Mouse (Mus musculus) spleen, postnatal 36 days (tissue): ENCODE data around the gene Dut.
A peak's percentile ranks its signal among the peaks of the same experiment; 100 is the strongest.
"Not testable (repeated sequence)": the region's sequence is repeated elsewhere in the genome, so short reads cannot be mapped to it uniquely, and the experiment has no call there.

Source experiments
- DNase-seq, 2 experiments: peaks; one replicate each; pipeline ENCODE4 v3.0.0; 2022; ENCODE audit warnings: low spot score in 2 of 2, mixed read lengths in 1 of 2

Dut gene

DNA sequence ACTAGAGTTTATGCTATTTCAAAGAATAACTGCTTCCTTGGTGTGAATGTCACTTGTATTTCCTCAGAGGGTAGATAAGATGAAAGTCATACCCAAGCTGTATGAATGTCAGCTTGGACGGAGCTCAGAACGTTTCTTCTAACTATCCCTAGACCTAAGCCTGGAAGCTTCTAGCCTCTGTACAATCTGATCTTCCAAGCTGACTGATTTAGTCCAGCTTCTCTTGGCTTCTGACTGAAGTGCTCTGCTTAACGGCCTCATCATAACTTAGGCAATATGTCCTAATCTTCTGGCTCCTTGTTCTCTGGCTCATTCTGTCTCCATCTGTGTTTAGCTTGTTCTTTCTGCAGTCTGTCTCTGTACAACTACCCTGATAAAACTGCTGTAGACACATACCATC is 7.6 kb downstream of the Dut start:
- DNase-seq = no peak

DNA sequence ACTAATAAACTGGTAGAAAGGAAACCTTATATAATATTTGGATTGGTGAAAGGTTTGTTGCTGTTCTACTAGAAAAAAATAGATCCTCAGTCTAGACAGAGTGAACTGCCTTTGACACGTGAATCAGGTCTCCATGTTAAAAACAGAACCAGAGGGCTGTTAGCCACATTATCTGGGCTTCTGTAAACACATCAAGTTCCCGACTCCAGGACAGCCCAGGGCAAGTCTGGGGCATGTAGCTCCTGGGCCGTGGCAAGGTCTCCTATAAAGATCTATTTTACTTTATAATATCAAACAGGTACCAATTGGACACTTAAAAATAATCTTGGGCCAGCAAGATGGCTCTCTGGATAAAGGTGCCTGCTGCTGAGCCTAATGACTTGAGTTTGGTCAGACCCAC is 8.9 kb downstream of the Dut start:
- DNase-seq = no peak

DNA sequence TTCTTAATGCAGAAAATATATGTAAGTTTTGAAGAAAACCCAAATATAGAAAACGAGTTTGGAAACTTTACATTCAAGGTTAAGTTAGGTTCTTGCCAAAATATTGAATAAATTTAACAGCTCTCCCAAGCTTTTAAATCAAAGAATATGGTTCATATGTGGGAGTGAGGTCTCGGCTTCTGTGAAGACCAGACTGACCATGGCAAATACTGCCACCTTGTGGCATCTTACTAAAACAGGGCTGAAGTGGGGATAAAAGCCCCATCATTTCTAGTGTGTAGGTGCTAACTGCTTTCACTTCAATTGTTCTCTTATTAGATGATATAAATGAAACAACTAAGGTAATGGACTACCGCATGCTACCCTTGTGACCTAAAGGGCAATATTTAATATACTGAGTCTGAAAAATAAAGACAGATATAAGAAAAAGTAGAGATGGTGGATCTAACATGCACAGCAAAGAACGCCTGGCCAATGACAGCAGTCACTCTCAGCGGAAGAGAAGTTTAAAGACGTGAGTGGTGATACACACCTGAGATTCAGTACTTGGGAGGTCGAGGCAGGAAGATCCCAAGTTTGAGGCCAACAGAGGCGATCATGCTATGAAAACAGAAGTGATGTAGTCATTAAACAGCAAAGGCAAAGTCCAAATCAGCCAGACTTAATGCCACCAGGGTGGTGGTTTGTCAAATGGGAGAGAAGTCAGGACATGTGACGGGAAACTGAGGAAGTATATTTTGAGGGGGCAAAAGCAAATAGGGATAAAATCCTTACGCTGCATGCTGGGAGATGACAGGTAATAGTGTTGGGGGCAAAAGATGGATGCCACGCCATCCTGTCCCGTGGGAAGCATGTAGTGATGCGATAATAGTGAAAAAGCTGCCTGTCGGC is 12.5 kb downstream of the Dut start:
- peak in 1 of 2 experiments; percentile 38 for DNase-seq

DNA sequence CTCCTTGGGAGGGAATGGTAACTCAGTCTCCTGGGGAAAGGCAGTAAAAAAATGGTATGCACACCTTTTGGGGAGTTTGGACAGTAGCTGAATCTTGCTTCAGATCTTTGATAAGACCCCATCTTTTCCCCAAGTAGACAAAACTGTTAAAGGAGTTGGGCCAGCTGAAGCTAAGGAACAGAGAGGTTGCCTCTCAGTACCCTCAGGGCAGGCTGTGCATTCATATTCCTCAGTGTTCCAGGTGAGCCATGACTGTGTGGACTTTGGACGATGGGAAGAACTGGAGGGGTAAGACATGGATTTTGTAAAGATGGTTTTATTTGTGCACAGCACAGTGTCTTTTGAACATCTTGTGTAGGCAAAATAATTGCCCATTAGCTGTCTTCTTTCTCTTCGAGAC is 13.3 kb downstream of the Dut start:
- DNase-seq = no peak

DNA sequence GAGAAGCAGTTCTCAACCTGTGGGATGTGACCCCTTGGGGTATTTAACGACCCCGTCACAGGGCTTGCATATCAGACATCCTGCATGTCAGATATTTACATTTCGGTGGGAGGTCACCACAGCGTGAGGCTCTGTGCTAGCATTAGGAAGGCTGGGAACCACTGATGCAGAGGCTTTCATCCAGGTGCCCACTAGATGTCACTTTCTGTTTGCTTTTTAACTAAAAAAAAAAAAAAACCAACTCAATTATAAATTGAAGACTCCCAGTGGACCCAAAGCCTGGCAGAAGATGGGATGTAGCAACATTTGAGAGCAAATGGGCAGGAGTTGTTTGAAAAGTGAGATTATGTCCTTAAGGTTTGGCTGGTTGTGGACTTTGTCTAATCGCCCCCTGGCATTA is 16.1 kb downstream of the Dut start:
- no peak for DNase-seq

DNA sequence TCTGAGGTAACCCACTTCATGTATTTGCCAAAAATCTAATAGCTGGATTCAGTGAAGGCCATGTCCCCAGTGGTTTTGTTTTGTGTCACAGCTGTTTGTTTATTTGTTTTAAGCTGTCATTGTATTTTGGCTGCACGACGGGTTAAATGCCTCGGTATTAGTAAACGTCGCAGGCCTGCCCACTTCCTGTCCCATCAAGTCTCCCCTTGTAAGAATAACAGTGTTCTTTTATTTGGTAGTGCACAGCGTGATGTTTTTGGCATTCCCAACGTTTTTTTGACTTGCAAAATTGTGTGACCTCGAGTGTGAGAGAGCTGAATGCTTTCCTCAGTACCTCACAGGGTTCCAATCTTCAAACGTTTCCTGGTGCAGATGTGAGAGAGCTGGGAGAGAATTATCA is 16.8 kb downstream of the Dut start:
- no peak for DNase-seq

DNA sequence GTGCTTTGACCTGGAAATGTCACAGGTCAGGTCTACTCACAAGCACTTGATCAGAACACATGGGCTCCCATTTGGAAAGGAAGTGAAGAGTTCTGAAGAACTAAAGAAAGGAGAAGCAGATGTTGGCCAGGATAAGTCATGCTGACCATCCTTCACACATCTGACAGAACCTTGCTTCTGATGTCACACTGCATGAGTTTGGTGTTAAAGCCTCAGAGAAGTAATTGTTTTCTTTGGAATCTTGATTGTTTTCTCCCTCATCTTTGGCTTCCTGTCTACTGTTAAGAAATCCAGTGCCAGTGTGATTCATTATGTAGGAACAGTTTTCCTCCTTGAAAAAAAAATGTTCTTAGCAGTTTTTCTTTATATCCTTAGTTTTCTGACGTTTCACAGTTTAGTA is 21.9 kb downstream of the Dut start:
- no peak for DNase-seq

DNA sequence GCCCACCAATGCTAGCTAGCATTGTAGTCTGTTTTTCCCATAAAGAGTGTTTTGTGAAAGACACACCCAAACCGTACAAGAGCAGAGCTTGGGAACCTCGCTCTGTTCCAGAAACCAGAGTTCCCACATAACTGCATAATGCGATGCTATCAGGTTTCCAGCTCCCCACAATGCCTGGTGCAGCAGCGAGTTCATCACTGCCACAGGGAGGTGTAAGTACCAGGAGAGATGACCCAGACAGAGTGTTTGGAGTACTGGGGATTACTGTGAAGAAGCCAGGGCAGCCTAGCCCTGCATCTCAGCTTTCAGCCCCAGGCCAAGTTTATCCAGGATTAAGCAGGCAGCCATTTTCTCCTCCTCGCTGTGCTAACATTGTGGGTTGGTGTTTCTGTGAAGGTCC is 28.6 kb downstream of the Dut start:
- no peak for DNase-seq

DNA sequence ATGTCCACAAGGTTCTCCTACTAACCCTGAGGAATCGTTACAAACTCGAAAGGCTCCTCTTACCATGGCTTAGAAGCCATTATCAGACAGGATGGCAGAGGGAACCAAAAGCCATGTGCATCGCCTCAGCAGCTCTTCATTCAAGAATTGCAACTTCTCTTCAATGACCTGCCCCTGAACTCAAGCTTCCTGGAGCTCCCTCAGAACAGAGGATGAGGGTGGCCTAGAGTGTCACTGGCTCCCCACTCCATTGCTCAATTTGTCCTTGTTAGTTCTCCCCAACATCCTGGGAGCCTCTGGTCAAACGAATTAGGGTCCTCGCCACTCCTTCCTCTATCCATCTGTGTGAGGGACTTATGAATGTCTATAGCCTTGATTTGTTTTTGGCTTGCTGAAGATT is 29.7 kb downstream of the Dut start:
- no peak for DNase-seq

DNA sequence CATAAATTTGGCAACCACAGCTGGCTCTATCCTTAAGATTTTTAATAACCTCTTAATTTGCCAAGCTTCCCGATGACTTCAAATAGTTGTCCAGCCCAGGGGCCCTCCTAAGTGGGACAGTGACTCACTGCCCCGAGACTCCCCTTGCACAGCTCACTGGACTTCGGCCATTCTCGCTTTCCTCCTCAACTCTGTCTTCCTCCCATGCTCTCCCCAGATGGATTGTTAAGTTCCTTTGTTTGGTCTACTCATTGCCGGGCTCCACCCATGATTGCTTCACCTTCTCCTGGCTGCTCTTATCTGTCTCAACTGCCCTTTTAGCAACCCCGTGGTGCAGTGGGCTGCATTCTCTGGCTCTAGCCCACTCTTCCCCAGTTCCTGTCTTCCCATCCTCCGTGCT is 31.5 kb downstream of the Dut start:
- no peak for DNase-seq

DNA sequence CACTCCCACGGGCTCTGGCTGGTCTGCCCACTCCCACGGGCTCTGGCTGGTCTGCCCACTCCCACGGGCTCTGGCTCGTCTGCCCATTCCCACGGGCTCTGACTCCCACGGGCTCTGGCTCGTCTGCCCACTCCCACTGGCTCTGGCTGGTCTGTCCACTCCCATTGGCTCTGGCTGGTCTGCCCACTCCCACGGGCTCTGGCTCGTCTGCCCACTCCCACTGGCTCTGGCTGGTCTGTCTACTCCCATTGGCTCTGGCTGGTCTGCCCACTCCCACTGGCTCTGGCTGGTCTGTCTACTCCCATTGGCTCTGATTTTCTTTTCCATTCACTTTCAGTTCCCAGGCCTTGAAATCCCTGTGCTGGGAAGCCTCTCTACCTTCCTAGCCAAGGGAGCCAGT is 33.0 kb downstream of the Dut start:
- DNase-seq = not testable (repeated sequence)

DNA sequence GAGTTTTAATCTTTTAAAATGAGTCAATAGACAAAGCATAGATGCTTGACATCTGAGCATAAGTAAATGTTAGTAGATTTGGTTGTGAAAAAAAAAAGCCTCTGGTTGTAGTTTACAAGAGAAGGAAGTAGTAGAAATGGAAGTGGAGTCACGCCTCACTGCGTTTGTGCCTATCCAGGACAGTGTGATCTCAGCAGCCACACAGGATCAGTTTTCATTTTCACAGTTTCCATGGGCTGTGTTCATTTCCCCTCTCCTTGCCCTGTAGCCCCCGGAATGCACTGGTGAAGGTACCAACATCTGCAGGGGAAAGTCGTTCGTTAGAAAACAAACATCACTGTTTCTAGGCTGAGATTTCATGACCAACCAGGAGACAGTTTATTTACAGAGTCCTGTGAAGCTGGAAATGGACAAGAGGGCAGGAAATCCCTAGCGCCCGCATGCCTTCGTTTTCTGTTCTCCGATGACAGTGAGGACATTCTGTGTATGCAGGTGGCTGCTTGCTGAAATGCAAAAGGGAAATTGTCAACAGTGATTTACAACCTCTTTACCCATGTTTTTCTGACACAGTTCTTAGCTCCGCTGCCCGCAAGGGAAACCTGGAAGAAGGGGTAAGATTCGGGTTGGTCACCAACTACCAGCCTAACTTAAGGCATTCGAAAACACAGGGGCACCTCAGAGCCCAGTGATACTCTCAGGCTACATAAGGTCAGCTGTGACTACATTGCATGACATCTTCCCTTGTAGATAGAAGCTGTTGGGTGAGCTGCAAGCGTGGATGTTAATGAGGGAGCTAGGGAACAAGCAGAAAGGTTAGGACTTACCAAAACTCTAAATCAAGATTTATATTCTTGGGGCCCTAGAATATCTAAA is 35.6 kb downstream of the Dut start:
- DNase-seq = peak in 1 of 2 experiments; percentile 5

DNA sequence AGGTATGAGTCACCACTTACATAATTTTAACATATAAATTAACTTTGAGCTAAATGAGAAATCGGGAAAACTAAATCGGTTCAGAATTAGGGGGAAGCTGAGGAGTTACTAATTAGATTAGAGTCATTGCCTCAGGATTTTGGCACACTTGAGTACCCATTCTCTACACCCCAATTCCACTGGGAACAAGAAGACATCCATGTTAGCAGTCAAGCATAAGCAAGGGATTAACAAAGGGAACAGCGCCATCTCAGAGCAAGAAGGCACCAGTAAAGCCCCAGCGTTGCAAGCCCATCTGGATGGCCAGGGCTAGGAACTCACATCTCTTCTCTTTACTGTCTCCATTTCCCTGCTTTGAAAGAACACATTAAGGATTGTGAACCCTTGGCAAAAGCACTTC is 38.8 kb downstream of the Dut start:
- DNase-seq = no peak

DNA sequence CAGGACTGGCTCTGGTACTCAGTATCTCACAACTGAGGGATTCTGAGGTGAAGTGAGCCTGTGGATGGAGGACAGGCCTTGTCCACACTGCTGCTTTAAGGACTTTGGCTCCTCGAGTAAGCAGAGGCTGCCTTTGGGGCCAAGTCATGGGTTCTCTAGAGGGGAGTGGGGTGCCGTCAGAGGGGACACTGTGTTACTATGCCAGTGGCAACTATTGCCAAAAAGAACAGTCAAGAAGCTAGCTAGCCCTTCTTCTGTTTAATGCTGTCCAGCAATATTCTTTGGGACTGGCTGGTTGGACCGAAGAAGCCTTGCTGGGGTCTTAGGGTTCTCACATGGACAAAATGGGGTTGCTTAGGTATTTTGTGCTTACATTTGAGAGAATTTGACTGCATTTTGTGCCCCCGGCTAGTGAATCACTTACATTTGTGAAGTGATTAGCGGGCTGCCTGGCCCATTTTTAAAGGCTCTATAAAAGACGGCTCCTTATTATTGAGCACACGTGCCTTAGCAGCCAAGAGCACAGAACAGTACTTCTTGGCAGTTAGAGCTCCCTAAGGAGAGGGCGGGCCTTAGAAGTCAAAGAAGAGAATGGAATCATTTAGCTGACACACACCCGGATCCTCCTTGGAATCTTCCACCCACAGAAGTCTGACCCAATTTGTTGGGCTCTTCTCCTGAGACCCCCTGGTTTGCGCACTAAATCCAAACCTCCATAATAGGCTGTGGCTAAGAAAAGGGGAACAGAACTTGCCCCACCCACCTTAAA is 43.4 kb downstream of the Dut start:
- DNase-seq = no peak

DNA sequence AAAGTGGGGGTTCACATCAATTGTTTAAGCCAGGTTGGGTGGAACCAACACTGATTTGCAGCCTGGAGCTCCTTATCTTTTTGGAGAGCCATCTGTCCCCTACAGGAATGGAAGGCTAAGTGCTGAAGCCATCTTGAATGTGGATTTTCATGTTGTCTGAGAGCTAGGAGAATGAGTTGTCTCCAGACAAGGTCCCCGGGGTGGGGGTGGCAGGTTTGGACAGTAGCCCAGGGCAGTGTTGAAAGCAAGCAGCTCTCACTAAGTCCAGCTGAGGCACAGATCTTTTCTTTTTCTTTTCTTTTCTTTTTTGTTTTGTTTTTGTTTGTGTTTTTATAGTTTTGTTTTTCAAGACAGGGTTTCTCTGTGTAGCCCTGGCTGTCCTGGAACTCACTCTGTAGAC is 44.1 kb downstream of the Dut start:
- no peak for DNase-seq

DNA sequence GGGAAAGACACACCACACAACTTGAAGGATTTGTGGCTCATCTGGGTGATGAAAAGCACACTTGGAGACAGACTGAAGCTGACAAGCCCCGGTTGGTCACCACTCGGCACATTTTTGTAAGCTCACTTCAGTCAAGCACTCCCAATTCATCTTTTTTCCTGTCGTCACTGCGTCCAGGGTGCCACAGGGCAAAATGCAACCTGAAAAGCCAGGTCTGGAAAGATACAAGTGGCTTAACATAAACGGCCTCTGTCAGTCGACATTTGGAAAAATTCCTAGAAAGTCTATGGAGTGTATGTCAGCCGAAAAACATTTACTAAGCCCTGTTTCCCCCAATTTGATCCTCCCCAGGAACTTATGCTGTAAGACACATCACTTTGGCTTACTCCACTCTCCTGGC is 45.6 kb downstream of the Dut start:
- DNase-seq = no peak

DNA sequence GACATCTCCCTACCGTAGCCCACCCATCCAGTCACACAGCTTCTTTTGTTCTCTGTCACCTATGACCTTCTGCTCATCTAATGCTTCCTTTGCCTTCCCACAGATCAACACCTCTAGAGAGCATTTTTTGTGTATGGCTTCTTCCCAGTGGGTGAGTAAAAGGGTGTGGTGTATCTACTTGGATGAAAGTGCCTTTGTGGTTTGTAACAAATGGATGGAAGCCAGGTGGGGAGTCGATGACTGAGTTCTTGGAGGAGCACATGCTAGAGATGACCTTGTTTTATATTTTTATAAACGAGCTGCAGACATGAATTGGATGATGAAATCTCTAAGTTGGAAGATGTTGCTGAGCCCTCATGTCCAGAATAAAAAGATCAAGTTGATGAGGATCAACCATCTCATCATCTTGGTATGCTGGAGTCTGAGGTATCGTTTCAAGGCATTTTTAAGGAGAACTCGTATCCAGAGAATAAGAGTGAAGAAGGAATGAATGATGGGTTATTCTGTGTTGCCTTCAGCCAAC is 47.0 kb downstream of the Dut start:
- no peak for DNase-seq

DNA sequence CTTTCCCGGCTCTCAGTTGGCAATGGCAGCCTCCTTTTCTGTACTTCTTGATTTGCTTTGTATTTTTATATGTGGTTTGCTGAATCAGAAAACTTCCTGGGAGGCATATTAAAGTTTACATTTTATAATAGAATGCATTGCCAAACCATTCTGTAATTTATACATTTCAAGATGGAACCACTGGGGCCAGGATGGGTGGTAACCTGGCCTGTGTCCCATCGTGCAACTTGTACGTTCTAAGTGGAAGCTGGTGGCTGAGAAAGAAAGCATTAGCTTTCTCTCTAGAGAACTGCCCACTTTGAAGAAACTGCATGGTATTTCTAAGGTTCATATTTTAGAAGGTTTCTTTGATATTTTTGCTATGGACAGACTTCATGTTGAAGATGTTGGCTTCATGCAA is 48.5 kb downstream of the Dut start:
- no peak for DNase-seq

DNA sequence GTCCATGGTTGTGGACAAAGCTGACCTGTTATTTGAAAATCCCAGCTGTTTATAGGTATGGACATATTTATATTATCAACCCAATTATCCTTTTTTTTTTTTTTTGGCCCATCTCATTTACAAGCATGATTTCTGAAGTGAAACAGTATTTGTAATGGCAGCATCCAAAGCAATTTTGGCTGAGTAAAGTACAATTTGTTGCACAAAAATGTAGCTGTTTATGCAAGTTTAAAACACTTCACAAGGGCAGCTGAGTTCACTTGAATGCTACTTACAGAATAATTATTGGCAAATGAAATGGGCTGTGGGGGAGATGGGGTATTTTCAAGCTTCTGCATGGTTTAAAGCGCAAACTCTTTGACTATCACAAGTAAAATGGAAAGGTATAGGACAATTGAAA is 51.9 kb downstream of the Dut start:
- DNase-seq = no peak

DNA sequence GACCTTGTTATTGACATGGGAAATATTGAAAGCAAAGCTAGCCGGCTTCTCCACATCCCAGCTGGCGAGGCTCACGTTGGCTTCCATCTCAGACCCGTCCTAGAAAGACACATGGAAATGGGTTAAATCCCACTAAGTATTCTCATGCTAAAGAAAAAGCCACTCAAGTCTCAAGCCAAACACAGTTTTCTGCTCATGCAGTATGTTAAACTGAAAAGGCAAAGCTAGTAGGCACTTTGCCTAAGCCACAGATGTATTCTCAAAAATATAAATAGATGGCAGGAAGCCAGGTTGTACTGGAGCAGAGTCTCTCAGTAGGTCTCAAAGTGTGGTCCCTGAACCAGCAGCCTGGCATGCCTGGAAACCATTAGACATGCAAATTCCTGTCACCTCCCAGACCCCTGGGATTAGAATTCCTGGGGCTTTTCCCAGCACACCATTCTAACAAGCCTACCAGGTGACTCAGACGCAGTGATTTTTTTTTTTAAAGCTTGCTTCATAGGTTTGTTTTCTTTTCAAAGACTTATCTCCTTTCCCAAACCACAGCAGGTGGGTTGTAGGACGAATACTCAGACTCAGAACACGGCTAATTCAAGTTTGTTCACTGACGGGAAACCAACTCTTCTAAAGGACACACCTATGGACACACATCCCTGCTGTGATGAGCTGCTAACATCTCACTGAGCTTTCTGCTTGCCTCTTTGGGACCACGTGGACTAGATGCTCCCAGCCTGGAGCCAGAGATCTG is 55.1 kb downstream of the Dut start:
- no peak for DNase-seq

DNA sequence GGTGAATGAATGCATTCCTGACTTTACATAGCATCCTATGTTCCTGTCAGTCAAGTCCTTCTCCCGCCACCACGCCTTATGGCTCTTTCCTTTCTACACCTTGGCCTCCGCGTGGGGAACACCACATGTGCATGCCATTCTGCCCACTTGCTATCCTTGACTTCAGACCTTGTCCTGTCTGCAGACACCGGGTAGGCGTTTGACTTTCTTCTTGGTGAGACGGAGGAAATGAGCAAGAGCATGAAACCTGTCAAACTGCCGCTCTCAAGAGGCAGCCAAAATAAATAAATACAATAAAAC is 55.6 kb downstream of the Dut start:
- no peak for DNase-seq
